In the genomic region with DNA sequence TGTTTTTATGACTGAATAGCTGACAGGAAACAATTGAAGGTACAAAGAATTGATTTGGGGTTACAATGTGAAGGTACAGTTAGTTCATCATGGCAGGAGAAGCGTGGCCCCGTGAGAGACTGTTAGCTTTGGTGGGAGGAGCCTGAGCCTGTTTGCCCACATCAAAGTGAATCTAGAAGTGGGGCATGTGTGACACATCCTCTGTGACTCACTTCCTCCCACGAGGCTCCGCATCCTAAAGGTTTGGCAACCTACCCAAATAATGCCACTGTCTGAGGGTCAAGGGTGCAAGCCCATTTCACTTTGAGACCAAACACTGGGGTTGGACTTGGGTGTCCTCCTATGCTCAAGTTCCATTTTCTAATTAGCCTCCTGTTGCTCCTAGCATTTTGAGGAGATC, we compare ENCODE assay signal across 15 mouse cellular contexts. TPM values are rescaled to one million over a fixed set of nuclear protein-coding genes. Genes with fewer than 3 reads are reported as not detected.
DNase-seq lines count a peak whose midpoint lies in the region; ATAC-seq and TF ChIP-seq lines count a peak whose summit lies in the region.
"Had no signal": no experiment of that assay in that cellular context is flagged by ENCODE, and none has a peak within 500 bp of the region (broad histone marks: within the 10 kb centered on the region; RNA-seq: fewer than 3 reads in every experiment).

No protein-coding gene starts in this region.

- no peak overlapping the region for H3K27ac ChIP-seq in liver, embryonic 14.5 days
- H3K27ac ChIP-seq in forebrain, embryonic 16.5 days (ENCODE audit: low read length), result no peak overlapping the region
- H3K27ac ChIP-seq: embryonic facial prominence, embryonic 10.5 days; heart, embryonic 10.5 days; layer of hippocampus, adult 2 months; midbrain, embryonic 12.5 days had no signal

- no peaks in the 10 kb centered on the region for H3K36me3 ChIP-seq in liver, embryonic 14.5 days (replicated peaks; ENCODE audit: control insufficient read depth, insufficient read depth, low read depth)
- H3K36me3 ChIP-seq in forebrain, embryonic 16.5 days (ENCODE audit: control insufficient read depth, insufficient read depth), result no peaks in the 10 kb centered on the region
- H3K36me3 ChIP-seq: embryonic facial prominence, embryonic 10.5 days; midbrain, embryonic 12.5 days had no signal

- no peaks in the 10 kb centered on the region for H3K27me3 ChIP-seq in liver, embryonic 14.5 days (ENCODE audit: control insufficient read depth, insufficient read depth, low read length)
- H3K27me3 ChIP-seq in forebrain, embryonic 16.5 days (replicated peaks; ENCODE audit: control insufficient read depth, insufficient read depth, low read length), result no peaks in the 10 kb centered on the region
- H3K27me3 ChIP-seq: midbrain, embryonic 12.5 days had no signal

- 15% methylated on average over 4 of the region's 4 CpGs for WGBS in liver, embryonic 14.5 days (ENCODE audit: insufficient replicate concordance)
- WGBS in forebrain, embryonic 16.5 days, result 82% methylated on average over 4 of the region's 4 CpGs

- no peak for TF ChIP-seq CTCF in liver, embryonic 14.5 days (IDR thresholded peaks at IDR 0.05; ENCODE audit: low read depth)

- peak; percentile 20 for DNase-seq in lung, postnatal 25 days (ENCODE audit: low spot score)
- DNase-seq in lung, postnatal 4 days, result no peak
- peak; percentile 88 for DNase-seq in T-cell, adult 2 months (ENCODE audit: low spot score)
- no peak for DNase-seq in liver, embryonic 14.5 days (ENCODE audit: low read depth in 3 of 3, low spot score in 3 of 3)
- DNase-seq in thymus, postnatal 25 days, result peak; percentile 73
- no peak for DNase-seq in kidney, postnatal 36 days
- DNase-seq in kidney, adult 8-10 months, result no peak

- H3K9me3 ChIP-seq in liver, embryonic 14.5 days (ENCODE audit: control insufficient read depth, low read length), result no peaks in the 10 kb centered on the region
- H3K9me3 ChIP-seq in forebrain, embryonic 16.5 days (ENCODE audit: control insufficient read depth, low read length), result no peaks in the 10 kb centered on the region
- H3K9me3 ChIP-seq: embryonic facial prominence, embryonic 10.5 days; heart, embryonic 10.5 days; midbrain, embryonic 12.5 days had no signal

- ATAC-seq in liver, embryonic 14.5 days (ENCODE audit: insufficient read depth), result peak; percentile 41; the same call in 1 of the 2 replicates
- ATAC-seq in forebrain, embryonic 16.5 days, result no peak
- ATAC-seq: forebrain, embryonic 14.5 days; hindbrain, embryonic 16.5 days had no signal

- H3K4me1 ChIP-seq in liver, embryonic 14.5 days (replicated peaks; ENCODE audit: control insufficient read depth in 2 of 2, insufficient read depth in 2 of 2, low read length in 1 of 2), result peaks cover 0 to 9% of the 10 kb centered on the region in 2 experiments; a peak in 1 of 4 replicates
- no peaks in the 10 kb centered on the region for H3K4me1 ChIP-seq in forebrain, embryonic 16.5 days (replicated peaks; ENCODE audit: control insufficient read depth, insufficient read depth, low read length)
- H3K4me1 ChIP-seq: midbrain, embryonic 12.5 days had no signal

- H3K4me3 ChIP-seq in liver, embryonic 14.5 days (ENCODE audit: insufficient read depth in 1 of 2, low read depth in 2 of 2, low read length in 2 of 2), result no peak overlapping the region
- H3K4me3 ChIP-seq in forebrain, embryonic 16.5 days (replicated peaks; ENCODE audit: low read length), result no peak overlapping the region
- H3K4me3 ChIP-seq: embryonic facial prominence, embryonic 10.5 days; heart, embryonic 10.5 days; layer of hippocampus, adult 2 months; midbrain, embryonic 12.5 days had no signal

- no peak overlapping the region for H3K9ac ChIP-seq in liver, embryonic 14.5 days (replicated peaks)
- H3K9ac ChIP-seq in forebrain, embryonic 16.5 days (replicated peaks; ENCODE audit: low read depth, low read length), result no peak overlapping the region
- H3K9ac ChIP-seq: midbrain, embryonic 12.5 days had no signal

- H3K4me2 ChIP-seq in liver, embryonic 14.5 days (ENCODE audit: low read depth), result no peak overlapping the region
- H3K4me2 ChIP-seq in forebrain, embryonic 16.5 days (ENCODE audit: low read length), result no peak overlapping the region
- H3K4me2 ChIP-seq: midbrain, embryonic 12.5 days had no signal

- no peak for TF ChIP-seq EP300 in liver, embryonic 14.5 days (IDR thresholded peaks at IDR 0.05; ENCODE audit: low read depth)

RNA-seq across cellular contexts. Expression of a gene that starts 43.1 kb away (rescaled TPM):
- polyA plus RNA-seq in liver, embryonic 14.5 days (2012; rRNA removed), result not detected in 2 replicates
- not detected in 2 replicates for polyA plus RNA-seq in liver, embryonic 14.5 days (2014; fragmentation: Nextera tagmentation; extraction: Ambion mirVana)
- not detected in 2 replicates for polyA plus RNA-seq in forebrain, embryonic 16.5 days (2015; fragmentation: Nextera tagmentation; extraction: Ambion mirVana)
- polyA plus RNA-seq: forebrain, embryonic 14.5 days; hindbrain, embryonic 16.5 days; limb, embryonic 11.5 days; midbrain, embryonic 12.5 days had no signal

RNA-seq across cellular contexts. Expression of a gene that starts 52.4 kb away (rescaled TPM):
- 48.0 and 51.7 TPM in 2 replicates for polyA plus RNA-seq in liver, embryonic 14.5 days (2012; rRNA removed)
- polyA plus RNA-seq in liver, embryonic 14.5 days (2014; fragmentation: Nextera tagmentation; extraction: Ambion mirVana), result 56.3 and 62.0 TPM in 2 replicates
- polyA plus RNA-seq in forebrain, embryonic 16.5 days (2015; fragmentation: Nextera tagmentation; extraction: Ambion mirVana), result 0.23 TPM in 1 of 2 replicates, not detected in the other

Comparison
In these comparisons a context has a peak if more than half of its experiments do, and no peak if none do; other contexts are left out.
1. DNase-seq: peak in lung, postnatal 25 days (single experiment), T-cell, adult 2 months (single experiment) and thymus, postnatal 25 days (single experiment); none in lung, postnatal 4 days (0 of 2), liver, embryonic 14.5 days (0 of 3), kidney, postnatal 36 days (0 of 2) and kidney, adult 8-10 months (0 of 2).
2. RNA of a gene that starts 52.4 kb away (polyA plus RNA-seq): 48.0 to 62.0 TPM in liver, embryonic 14.5 days; 0.23 TPM in forebrain, embryonic 16.5 days; every median in the first group is over 10 times any median in the second.